Mouse (Mus musculus) heart, adult 2 months (tissue): ENCODE data around the gene Olfr70. TPM values are rescaled to one million over a fixed set of nuclear protein-coding genes. Genes with fewer than 3 reads are reported as not detected.

Experiments
- DNase-seq, 2 experiments: peaks; one replicate each; pipeline ENCODE4 v3.0.0; 2021
- H3K27ac ChIP-seq: fragments of 200-600 bp; 2 replicates; pipeline ENCODE4 v1.8.1; 2022
- H3K27me3 ChIP-seq: fragments of 200-500 bp; 2 replicates; pipeline ENCODE4 v1.6.1; 2012; ENCODE audit warnings: mild to moderate bottlenecking, low read length, inconsistent platforms, mixed read lengths; ENCODE audit not compliant: control insufficient read depth, insufficient read depth
- H3K36me3 ChIP-seq: fragments of 200-500 bp; 2 replicates; pipeline ENCODE4 v1.6.1; 2012; ENCODE audit warnings: low read length, inconsistent platforms; ENCODE audit not compliant: control insufficient read depth, insufficient read depth
- H3K4me1 ChIP-seq: fragments of 200-500 bp; 2 replicates; pipeline ENCODE4 v1.6.1; 2011; ENCODE audit warnings: low read length; ENCODE audit not compliant: control insufficient read depth, insufficient read depth
- H3K4me3 ChIP-seq: fragments of 200-600 bp; 2 replicates; pipeline ENCODE4 v1.8.1; 2022
- H3K79me2 ChIP-seq: fragments of 200-500 bp; replicated peaks from 2 replicates; pipeline ENCODE4 v1.6.1; 2012; ENCODE audit warnings: mild to moderate bottlenecking, inconsistent platforms, low read length, moderate library complexity, mixed read lengths; ENCODE audit not compliant: control insufficient read depth, insufficient read depth
- H3K9ac ChIP-seq: fragments of 200-500 bp; 2 replicates; pipeline ENCODE4 v1.6.1; 2012; ENCODE audit warnings: low read depth, mild to moderate bottlenecking, control low read depth, inconsistent platforms, low read length, mixed read lengths
- CTCF ChIP-seq: fragments of 200-600 bp; IDR thresholded peaks from 2 replicates; pipeline ENCODE4 v1.8.1; 2022; ENCODE audit warnings: antibody characterized with exemption, mild to moderate bottlenecking, moderate library complexity
- EP300 ChIP-seq: fragments of 200-500 bp; IDR thresholded peaks from 2 replicates; pipeline ENCODE4 v1.6.1; 2011; ENCODE audit warnings: low read depth, low read length, control low read depth; ENCODE audit not compliant: insufficient read depth
- POLR2A ChIP-seq: fragments of 200-500 bp; IDR thresholded peaks from 2 replicates; pipeline ENCODE4 v1.6.1; 2011; ENCODE audit warnings: mild to moderate bottlenecking, low read depth, low read length, control low read depth; ENCODE audit not compliant: insufficient read depth
- WGBS: fragments of 180-500 bp; shearing (Covaris S2); methylation state at CpG from one replicate; pipeline ENCODE4 v1.1.7; 2018; 5-methylcytosine and 5-hydroxymethylcytosine counted together
- intact Hi-C: fragments of 180-260 bp; cut with DNase I; formaldehyde crosslinking; loops from one replicate; pipeline ENCODE4 v1.15.1; 2025
- long read RNA-seq: library from polyadenylated mRNA; stranded (forward); transcript quantifications from one replicate; pipeline ENCODE4 v2.0.0, GENCODE M21; 2021
- polyA plus RNA-seq: library from polyadenylated mRNA; depleted of rRNA; stranded (reverse); fragments of >200 nt; gene quantifications from 2 replicates; pipeline ENCODE4 v1.2.3, GENCODE M21; 2012; rRNA removed
- total RNA-seq, 2 experiments: library from RNA; stranded (reverse); gene quantifications; 2 replicates each; pipeline ENCODE4 v1.2.3; 2021

The Olfr70 gene
- not detected for total RNA-seq
- not detected in 2 replicates for polyA plus RNA-seq
- long read RNA-seq, result 0 reads

DNA sequence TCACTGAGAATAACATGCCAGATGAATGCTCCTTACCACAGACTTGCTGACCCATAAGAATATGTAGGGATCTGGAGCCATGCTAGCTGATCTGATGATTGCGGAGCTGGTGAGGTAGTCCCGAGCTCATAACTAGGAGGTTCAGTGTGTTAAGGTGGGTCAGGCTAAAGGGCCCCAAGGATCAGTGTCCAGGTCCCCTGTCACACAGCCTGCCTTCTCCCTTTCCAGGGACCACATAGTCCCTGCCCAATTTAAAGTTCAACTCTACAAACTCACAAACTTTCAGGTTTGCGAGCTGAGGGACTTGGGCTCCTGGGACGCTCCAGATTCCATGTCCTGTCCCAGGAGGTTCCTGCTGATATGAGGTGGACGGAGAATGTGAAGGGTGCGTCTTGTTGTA lies at the start of gene Olfr70:
Gene Olfr70, minus strand, starts transcription at position 101 of the 400 bp plus-strand sequence.
- H3K27me3 ChIP-seq, result no peaks in the 10 kb centered on the region
- TF ChIP-seq EP300 (no peak), POLR2A (no peak), CTCF (no peak)
- DNase-seq, result no peak
- intact Hi-C loops, result no loop called here
- no peak within 1 kb of the TSS for H3K4me3 ChIP-seq
- peaks cover under 1% of the 10 kb centered on the region; the same call in 1 of the 2 replicates for H3K4me1 ChIP-seq
- WGBS, result 84% methylated on average over 6 of the region's 6 CpGs
- H3K79me2 ChIP-seq, result no peaks in the 10 kb centered on the region
- no peak within 1 kb of the TSS for H3K27ac ChIP-seq
- H3K36me3 ChIP-seq, result no peaks in the 10 kb centered on the region
- H3K9ac ChIP-seq, result no peak within 1 kb of the TSS

DNA sequence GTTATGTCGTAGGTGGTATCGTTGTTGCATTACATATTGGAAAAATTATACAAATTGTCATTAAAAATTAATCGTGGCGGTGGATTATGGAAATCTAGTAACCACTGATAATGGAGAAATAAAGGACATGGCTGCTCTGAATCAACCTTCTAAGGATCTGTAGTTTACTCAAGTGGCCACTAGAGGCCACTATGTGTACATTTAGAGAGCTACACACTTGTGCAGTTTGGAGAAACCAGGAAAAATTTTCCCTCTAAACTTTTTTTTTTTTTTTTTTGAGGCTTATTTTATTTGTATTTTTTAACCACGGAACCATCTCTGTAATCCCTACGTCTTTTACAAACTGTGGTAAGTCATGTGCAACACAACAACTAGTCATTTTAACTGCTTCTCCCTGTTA lies 44.6 kb upstream of the Olfr70 start:
- H3K4me1 ChIP-seq, result peaks cover 4% of the 10 kb centered on the region
- no peaks in the 10 kb centered on the region; the same call in 1 of the 2 replicates for H3K36me3 ChIP-seq
- 10% methylated on average over 6 of the region's 6 CpGs for WGBS
- no peaks in the 10 kb centered on the region for H3K79me2 ChIP-seq
- intact Hi-C loops, result loop anchor here (1.0 to 10.0 kb wide), 2 partner anchors 116 to 240 kb away; partner anchors contain the start of gene Ccin
- H3K27ac ChIP-seq, result no peak overlapping the region
- no peak overlapping the region for H3K9ac ChIP-seq
- no peak for DNase-seq
- H3K4me3 ChIP-seq, result no peak overlapping the region
- TF ChIP-seq CTCF (peak; percentile 93), EP300 (no peak)
- no peaks in the 10 kb centered on the region for H3K27me3 ChIP-seq

DNA sequence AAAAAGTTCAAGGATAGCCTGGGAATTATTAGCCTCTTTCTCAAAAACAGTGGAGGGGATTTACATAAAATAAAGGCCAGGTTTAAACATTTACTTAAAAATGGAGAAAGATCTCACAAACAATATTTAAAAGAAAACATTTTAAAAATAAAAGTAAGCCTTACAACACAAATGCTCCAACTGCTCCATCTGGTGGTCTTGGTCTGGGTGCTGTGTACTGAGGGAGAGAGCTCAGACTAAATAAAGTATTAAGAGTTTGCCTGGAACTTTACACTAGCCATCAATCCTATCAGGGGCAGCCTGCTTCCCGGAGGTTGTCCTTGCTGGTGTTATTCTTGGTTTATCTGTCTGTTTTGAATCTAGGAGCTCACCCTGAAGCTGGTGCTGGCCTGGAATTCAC lies 42.5 kb upstream of the Olfr70 start:
- Histone ChIP-seq H3K27ac (peak overlapping the region; percentile 56; the same call in 1 of the 2 replicates), H3K27me3 (no peaks in the 10 kb centered on the region), H3K4me1 (peaks cover 4% of the 10 kb centered on the region), H3K9ac (no peak overlapping the region), H3K4me3 (no peak overlapping the region), H3K36me3 (no peaks in the 10 kb centered on the region; the same call in 1 of the 2 replicates), H3K79me2 (no peaks in the 10 kb centered on the region)
- intact Hi-C loops, result loop anchor here (1.0 to 10.0 kb wide), 2 partner anchors 18 to 242 kb away; partner anchors contain the start of gene Ccin
- TF ChIP-seq EP300 (no peak), CTCF (peak; percentile 76)
- no peak for DNase-seq
- 22% methylated on average over 1 of the region's 1 CpGs for WGBS

DNA sequence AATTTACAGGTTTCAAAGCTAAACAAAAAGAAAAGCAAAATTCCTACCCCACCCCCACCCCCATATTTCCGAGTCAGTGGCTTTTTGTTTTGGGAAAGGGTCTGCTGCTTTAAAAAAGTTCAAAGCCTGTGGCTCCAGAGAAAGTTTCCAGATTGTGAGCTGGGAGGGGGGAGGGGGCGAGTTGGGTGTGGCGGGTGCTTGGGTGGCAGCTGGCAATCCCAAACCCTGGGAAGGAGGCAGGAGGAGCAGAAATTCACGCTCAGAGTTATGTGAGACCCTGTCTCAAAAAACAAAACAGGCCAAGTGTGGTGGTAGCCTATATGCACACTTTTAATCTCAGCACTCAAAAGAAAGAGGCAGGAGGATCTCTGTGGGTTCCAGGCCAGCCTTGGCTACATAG lies 42.0 kb upstream of the Olfr70 start:
- intact Hi-C loops, result loop anchor here (1.0 to 10.0 kb wide), 2 partner anchors 17 to 242 kb away; partner anchors contain the start of gene Ccin
- Histone ChIP-seq H3K27me3 (no peaks in the 10 kb centered on the region), H3K36me3 (no peaks in the 10 kb centered on the region; the same call in 1 of the 2 replicates), H3K79me2 (no peaks in the 10 kb centered on the region), H3K4me1 (peaks cover 6% of the 10 kb centered on the region), H3K9ac (no peak overlapping the region), H3K27ac (peak overlapping the region; percentile 56), H3K4me3 (no peak overlapping the region)
- DNase-seq, result no peak
- TF ChIP-seq POLR2A (no peak), EP300 (no peak), CTCF (no peak)
- 49% methylated on average over 4 of the region's 4 CpGs for WGBS

DNA sequence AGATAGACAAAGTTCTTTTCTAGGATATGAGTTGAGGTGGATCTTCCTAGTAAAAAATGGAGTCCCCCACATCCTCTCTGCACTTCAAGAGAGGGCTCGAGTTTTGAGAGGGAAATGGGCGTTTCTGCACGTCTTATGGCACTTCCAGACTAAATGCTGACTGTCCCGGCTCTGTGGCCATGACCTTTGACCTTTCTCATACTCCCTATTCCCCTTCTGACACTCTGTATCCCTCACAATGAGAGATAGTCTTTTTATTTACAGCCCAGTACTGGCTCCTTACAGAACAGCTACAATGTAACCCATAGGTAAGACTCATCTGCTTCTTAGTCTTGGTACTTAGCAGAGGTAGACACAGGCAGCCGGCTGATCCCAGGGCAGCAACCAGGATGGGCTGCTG lies 40.9 kb upstream of the Olfr70 start:
- 50% methylated on average over 5 of the region's 5 CpGs for WGBS
- no peak for DNase-seq
- Histone ChIP-seq H3K9ac (no peak overlapping the region), H3K36me3 (no peaks in the 10 kb centered on the region; the same call in 1 of the 2 replicates), H3K27ac (peak overlapping the region; percentile 56), H3K27me3 (no peaks in the 10 kb centered on the region), H3K4me1 (peaks cover 11% of the 10 kb centered on the region), H3K4me3 (no peak overlapping the region), H3K79me2 (no peaks in the 10 kb centered on the region)
- intact Hi-C loops, result loop anchor here (10.0 kb wide), 1 partner anchor 243 kb away; the partner anchor contains the start of gene Ccin
- TF ChIP-seq EP300 (no peak), CTCF (no peak), POLR2A (no peak)

DNA sequence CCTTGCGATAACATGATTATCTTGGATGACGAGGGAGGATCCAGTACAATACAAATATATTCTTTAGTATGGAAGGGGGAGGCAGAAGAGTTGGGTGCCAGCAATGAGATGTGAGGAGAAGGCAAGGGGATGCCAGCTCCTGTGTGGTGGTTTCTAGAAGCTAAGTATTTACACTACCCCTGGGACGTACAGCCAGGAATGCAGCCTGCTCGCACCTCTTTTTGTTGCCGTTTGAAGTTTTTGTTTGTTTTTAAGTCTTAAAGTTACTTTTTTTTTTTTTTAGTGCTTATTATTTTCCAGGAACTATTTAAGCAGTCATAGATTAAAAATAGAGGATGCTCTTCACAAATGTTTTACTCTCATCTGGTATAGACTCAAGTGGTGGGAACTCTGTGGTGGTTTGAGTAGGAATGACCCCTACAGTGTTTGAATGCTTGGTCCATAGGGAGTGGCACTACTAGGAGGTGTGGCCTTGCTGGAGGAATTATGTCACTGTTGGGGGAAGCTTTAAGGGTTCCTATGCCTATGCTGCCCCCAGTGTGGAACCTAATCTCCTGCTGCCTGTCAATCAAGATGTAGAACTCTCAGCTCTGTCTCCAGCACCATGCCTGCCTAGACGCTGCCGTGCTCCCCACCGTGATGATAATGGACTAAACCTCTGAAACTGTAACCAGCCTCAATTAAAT lies 38.5 kb upstream of the Olfr70 start:
- Histone ChIP-seq H3K27me3 (no peaks in the 10 kb centered on the region), H3K27ac (no peak overlapping the region), H3K79me2 (no peaks in the 10 kb centered on the region), H3K4me1 (peaks cover 23% of the 10 kb centered on the region), H3K9ac (no peak overlapping the region), H3K36me3 (no peaks in the 10 kb centered on the region; the same call in 1 of the 2 replicates), H3K4me3 (no peak overlapping the region)
- WGBS, result 69% methylated on average over 8 of the region's 8 CpGs
- DNase-seq, result no peak
- no peak for TF ChIP-seq POLR2A
- no peak for TF ChIP-seq CTCF
- TF ChIP-seq EP300, result no peak
- intact Hi-C loops, result no loop called here
